Mouse (Mus musculus) bone marrow, adult 2 months (tissue): ENCODE measurements at regions not wholly inside any gene's neighbourhood (a gene's known extent, or its start where the extent isn't known, plus 50 kb on each side); places are given as distances from the start of the nearest gene placed in this dataset.

Experiments
- CTCF ChIP-seq: fragments of 200-500 bp; IDR thresholded peaks from 2 replicates; pipeline ENCODE4 v1.5.1; 2011; ENCODE audit warnings: low read length, control low read depth; ENCODE audit not compliant: control insufficient read depth, insufficient read depth
- POLR2A ChIP-seq: fragments of 200-500 bp; IDR thresholded peaks from 2 replicates; pipeline ENCODE4 v1.6.1; 2011; ENCODE audit warnings: low read depth, mild to moderate bottlenecking, control low read depth, low read length, borderline replicate concordance; ENCODE audit not compliant: control insufficient read depth

- TF ChIP-seq CTCF (no peak), POLR2A (no peak)
These were observed 220.7 kb downstream of the Prex1 start for GRCm38 (mm10) chr2:166492895-166493294.
